Mouse (Mus musculus): ENCODE results near the gene Kif1b.
A peak's percentile ranks its signal among the peaks of the same experiment; 100 is the strongest.

Kif1b gene

DNA sequence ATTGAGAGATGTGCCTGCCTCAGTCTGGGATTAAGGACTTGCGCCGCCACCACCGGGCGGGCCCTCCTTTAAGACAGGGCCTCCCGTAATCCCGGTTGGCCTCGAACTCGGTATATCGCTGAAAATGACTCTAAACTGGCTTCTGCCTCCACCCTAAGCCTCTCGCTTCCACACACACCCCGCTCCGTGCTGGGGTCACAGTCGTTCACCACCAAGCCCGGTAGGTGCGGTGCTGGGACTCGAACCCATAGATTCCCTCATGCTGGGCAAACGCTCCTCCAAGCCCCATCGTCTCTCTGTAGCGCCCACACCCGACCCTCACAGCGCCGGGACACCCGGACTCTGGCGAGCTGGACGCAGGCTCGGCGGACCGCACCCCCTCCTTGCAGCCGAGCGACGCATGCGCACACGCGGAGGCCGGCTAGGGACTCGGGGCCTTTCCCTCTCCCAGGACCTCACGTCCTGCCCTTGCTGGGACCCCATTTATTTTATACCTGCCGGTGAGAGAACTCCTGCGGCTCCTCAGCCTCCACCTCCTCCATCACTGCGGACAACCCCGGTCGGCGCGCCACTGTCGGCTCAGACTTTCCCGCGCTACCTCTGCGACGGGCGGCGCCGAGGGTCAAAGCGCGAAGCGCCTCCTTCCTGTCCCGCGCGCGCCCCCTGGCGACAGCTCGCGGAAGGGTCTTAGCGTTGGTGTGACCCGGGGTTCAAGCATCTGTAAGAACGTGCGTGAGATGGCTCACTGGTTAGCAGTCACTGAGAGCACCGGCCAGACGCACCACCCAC lies 170.3 kb downstream of the Kif1b start, which contains the start of gene Cenps:
Cenps (minus strand) TSS at position 648 of the 789 bp plus-strand sequence.
- DNase-seq (ENCODE audit: extremely low spot score), result peak; percentile 98

DNA sequence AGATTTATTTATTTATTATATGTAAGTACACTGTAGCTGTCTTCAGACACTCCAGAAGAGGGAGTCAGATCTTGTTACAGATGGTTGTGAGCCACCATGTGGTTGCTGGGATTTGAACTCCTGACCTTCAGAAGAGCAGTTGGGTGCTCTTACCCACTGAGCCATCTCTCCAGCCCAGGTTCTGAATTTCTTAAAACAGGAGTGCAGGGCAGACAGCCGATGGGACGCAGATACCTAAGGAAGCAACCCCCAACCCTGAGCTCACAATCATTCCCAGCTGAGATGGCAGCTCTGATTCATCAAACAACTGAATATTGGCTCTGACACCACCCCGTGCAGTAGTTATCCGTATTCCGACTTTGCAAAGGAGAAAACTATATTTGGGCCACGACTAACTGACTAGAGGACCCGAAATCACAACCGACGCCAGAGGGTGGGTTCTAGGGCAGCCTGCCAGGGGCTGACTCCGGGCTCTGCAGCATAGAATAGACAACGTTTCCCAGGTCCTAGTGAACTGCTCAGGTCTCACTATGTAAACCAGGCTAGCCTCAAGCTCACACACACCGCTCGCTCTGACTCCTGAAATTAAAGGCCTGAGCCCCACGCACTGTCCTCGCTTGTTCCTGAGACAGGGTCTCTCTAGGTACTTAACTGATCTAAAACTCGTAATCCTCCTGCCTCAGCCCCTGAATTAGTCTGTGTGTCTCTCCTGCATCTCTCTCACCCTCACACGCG lies 171.2 kb downstream of the Kif1b start:
- no peak for DNase-seq (ENCODE audit: extremely low spot score)

DNA sequence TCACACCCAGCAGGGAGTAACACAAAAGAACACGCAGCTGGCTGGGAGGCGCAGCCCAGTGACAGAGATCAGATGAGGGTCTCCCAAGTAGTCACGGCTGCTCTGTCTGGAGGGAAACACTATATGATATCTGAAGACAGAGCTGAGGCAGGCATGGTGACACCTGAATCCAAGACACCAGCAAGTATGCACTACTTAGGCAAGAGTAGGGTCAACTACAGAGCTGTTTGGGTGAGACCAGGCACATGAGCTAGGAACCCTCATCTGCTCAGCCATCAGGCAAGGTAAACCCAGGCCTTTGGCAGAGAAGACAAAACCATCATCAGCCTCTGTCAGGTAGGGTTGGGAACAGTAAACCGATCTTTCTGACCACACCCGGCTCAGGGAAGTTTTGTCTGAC lies 174.1 kb downstream of the Kif1b start:
- no peak for DNase-seq (ENCODE audit: extremely low spot score)

- DNase-seq (ENCODE audit: extremely low spot score), result no peak
These were observed 175.5 kb downstream of the Kif1b start for GRCm38 (mm10) chr4:149131789-149132565.

GRCm38 (mm10) chr4:149131021-149131752 lies 176.3 kb downstream of the Kif1b start:
- DNase-seq (ENCODE audit: extremely low spot score), result no peak

DNA sequence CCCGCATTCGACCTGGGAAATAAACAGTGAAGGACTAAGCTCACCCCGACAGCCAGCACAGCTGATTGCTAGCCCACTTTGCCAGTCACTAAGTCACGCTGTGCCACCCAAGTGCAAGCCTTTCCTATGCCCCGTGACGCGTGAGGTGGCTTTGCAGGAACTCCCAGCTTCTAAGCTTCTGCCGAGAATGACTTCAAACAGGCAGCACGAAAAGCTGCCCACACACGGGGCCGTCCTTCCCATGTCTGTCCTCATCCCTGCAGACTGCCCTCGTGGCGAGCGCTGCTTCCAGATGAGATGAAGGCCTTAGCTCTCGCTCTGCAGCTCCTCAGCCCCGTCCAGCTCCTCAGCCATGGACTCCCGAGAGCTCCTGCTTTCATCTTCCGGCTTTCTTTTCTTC lies 179.0 kb downstream of the Kif1b start:
- no peak for DNase-seq (ENCODE audit: extremely low spot score)

GRCm38 (mm10) chr4:149126663-149127062 lies 180.8 kb downstream of the Kif1b start, which contains the start of gene Cort:
TSS of gene Cort (minus strand) at chr4:149126763.
- no peak for DNase-seq (ENCODE audit: extremely low spot score)

Measured in embryo, embryonic 9.5 days (tissue).